Mouse (Mus musculus): ENCODE results near the gene Map1lc3a.

Gene Map1lc3a

DNA sequence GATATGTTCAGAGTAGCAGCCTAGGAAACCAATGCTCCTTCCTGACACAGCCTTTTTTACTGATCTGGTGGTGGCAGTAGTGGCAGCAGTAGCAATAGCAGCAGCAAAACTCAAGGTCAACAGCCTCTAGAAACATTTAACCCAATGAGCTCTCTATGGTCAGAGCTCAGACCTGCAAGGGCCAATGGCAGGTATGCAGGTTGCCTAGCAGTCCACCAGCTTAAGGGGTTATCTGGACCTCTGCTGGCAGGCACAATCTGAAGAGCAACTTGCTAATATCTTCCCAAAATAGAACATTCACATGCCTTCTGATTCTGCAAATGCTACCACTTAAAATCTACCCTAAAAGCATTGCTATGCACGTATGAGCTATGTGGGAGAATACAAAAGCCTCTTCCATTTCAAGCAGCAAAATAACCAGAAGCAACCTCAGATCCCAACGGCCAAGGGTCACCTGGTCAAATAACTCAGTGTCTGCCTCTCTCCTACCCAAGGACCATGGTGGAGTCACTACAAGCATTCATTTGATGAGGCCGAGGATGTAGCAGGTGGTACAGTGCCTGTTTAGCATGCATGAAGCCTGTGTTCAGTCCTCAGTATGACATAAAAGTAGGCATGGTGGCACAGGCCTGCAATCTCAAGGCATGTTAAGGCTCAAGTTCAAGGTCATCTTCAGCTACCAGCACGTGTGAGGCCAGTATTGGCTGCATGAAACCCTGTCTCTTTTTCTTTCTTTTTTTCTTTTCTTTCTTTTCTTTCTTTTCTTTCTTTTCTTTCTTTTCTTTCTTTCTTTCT is 11.6 kb downstream of the Map1lc3a start:
- DNase-seq (ENCODE audit: low read depth): no peak

GRCm38 (mm10) chr2:155290066-155290465 is 14.0 kb downstream of the Map1lc3a start:
- DNase-seq (ENCODE audit: low read depth): no peak

GRCm38 (mm10) chr2:155293382-155293781 is 17.3 kb downstream of the Map1lc3a start:
- no peak for DNase-seq (ENCODE audit: low read depth)

DNA sequence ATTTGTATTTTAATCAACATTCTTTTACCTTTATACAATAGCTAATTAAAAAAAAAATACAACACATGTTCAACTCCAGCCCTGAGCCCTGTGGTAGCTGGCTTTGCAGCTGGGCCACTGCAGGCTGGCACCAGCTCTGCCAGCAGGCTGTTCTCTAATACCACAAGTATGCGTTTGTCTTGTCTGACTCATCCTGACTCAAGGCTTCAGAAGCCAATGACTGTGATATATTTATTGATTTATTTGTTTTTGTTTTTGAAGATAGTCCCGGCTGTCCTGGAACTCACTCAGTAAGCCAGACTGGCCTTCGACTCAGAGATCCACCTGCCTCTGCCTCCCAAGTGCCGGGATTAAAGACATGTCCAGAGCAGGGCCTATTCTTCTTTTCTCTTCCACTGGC is 17.8 kb downstream of the Map1lc3a start:
- no peak for DNase-seq (ENCODE audit: low read depth)

DNA sequence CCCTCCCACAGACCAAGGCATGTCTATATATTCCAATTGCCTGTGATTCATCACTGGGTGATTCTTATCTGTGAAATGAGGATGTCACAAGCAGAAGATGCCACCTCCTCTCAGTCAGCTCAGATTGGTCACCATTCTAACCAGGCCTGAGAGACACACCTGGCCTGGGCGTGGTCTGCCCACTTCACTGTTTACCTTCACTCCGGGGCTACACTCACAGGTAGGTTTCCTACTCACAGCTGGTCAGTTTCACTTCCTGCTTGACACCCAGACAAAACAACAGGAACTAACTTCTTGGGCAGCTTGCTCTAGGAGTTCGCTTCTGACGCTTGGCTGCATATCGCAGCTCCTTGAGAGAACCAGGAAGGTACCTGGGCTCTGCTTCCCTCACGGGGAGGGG is 19.4 kb downstream of the Map1lc3a start:
- no peak for DNase-seq (ENCODE audit: low read depth)

- no peak for DNase-seq (ENCODE audit: low read depth)
Measured at GRCm38 (mm10) chr2:155299563-155299962, 23.5 kb downstream of the Map1lc3a start.

- DNase-seq (ENCODE audit: low read depth): no peak
Measured at GRCm38 (mm10) chr2:155308936-155309592, 33.0 kb downstream of the Map1lc3a start.

GRCm38 (mm10) chr2:155313671-155314070 is 37.6 kb downstream of the Map1lc3a start:
- no peak for DNase-seq (ENCODE audit: low read depth)

DNA sequence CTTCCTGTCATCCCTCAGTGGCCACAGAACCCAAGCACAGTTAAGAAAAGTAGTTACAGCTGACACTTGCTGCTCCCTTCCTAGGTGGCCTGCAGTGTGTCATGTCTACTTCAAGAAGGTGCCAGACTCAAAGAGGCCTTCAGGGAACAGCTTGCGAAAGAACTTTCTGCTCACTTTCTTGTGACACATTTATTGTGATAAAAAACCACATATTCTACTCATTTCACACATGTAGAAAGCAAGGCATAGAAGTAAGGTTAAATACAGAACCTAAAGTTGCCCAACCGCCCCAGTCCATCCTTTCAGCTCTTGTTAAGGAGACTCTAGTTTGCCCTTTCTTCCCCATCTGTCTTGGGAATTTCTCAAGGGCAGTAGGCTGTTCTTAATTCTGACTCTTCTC is 42.5 kb downstream of the Map1lc3a start:
- DNase-seq (ENCODE audit: low read depth): no peak

DNA sequence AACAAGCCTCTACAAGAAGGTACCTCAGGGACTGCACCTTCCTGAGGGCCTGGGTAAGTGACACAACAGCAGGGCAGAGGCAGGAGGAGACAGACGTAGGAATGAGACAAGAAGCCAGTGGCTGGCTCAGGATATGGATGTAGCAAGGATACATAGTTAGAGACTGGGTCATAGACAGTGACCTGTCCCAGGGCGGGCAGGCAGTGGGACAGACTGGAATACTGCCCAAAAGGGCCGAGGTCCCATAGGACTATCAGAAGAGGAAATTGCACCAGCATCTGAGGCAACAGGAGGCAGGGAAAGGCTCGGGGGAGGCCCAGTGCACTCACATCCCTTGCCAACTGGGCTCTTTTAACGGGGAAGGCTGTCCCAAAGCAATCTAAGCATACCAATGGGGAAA is 44.5 kb downstream of the Map1lc3a start:
- no peak for DNase-seq (ENCODE audit: low read depth)

DNA sequence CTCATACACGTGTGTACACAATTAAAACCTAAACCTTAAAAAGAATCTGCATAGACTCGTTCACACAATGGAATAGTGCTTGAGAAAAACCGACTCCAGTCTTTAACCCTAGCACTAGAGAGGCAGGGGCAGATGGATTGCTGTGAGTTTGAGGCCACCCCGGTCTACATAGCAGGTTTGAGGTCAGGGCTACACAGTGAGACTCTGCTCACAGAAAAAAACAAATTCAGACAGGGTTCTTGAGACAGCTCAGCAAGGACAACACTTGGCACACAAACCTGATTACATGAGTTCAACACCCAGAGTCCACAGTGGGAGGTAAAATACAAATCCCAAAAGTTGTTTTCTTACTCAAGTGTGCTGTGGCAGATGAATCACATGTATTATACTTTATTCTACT is 49.9 kb downstream of the Map1lc3a start:
- no peak for DNase-seq (ENCODE audit: low read depth)
